Mouse (Mus musculus) intestine, postnatal 0 days (tissue): Measurements from ENCODE around the gene Cyp1b1. TPM values are rescaled to one million over a fixed set of nuclear protein-coding genes. Genes with fewer than 3 reads are reported as not detected.

Experiments
- ATAC-seq: fragments of 200-750 bp; cut with Nextera tagmentation; 2 replicates; pipeline ENCODE4 v1.8.0; 2017; ENCODE audit warnings: mild to moderate bottlenecking, moderate TSS enrichment, moderate library complexity
- H3K27ac ChIP-seq: fragments of 300-500 bp; sonication (generic); 2 replicates; pipeline ENCODE4 v1.5.1; 2014; ENCODE audit warnings: mild to moderate bottlenecking, low read depth, low read length, moderate library complexity
- H3K27me3 ChIP-seq: fragments of 300-500 bp; sonication (generic); replicated peaks from 2 replicates; pipeline ENCODE4 v1.6.1; 2014; ENCODE audit warnings: low read length, mixed read lengths; ENCODE audit not compliant: control insufficient read depth, insufficient read depth
- H3K36me3 ChIP-seq: fragments of 300-500 bp; sonication (generic); 2 replicates; pipeline ENCODE4 v1.6.1; 2014; ENCODE audit warnings: mild to moderate bottlenecking, moderate library complexity; ENCODE audit not compliant: control insufficient read depth, insufficient read depth
- H3K4me1 ChIP-seq: fragments of 300-500 bp; sonication (generic); replicated peaks from 2 replicates; pipeline ENCODE4 v1.6.1; 2014; ENCODE audit warnings: antibody characterized with exemption, low read length, mixed read lengths; ENCODE audit not compliant: control insufficient read depth, insufficient read depth
- H3K4me2 ChIP-seq: fragments of 300-500 bp; sonication (generic); replicated peaks from 2 replicates; pipeline ENCODE4 v1.6.1; 2014; ENCODE audit warnings: low read depth, mild to moderate bottlenecking, moderate library complexity
- H3K4me3 ChIP-seq: fragments of 300-500 bp; sonication (generic); 2 replicates; pipeline ENCODE4 v1.5.1; 2014; ENCODE audit warnings: low read depth, low read length
- H3K9ac ChIP-seq: fragments of 300-500 bp; sonication (generic); 2 replicates; pipeline ENCODE4 v1.6.1; 2014; ENCODE audit warnings: mild to moderate bottlenecking, low read depth, low read length
- H3K9me3 ChIP-seq: fragments of 300-500 bp; sonication (generic); 2 replicates; pipeline ENCODE4 v1.6.1; 2016; ENCODE audit warnings: mixed run types; ENCODE audit not compliant: control insufficient read depth
- CTCF ChIP-seq: sonication (generic); IDR thresholded peaks from 2 replicates; pipeline ENCODE4 v1.5.1; 2016; ENCODE audit warnings: low read depth, mild to moderate bottlenecking, control low read depth, antibody characterized with exemption, moderate library complexity
- WGBS: fragments of 180-500 bp; shearing (Covaris S2); extraction: QIAGEN DNeasy Blood & Tissue Kit; methylation state at CpG from one replicate; pipeline ENCODE4 v1.1.7; 2014; 5-methylcytosine and 5-hydroxymethylcytosine counted together
- polyA plus RNA-seq: library from polyadenylated mRNA; unstranded; fragments of >200 nt; fragmentation: Nextera tagmentation; extraction: Ambion mirVana; gene quantifications from 2 replicates; pipeline ENCODE4 v1.2.1, GENCODE M21; 2015

Gene Cyp1b1
- polyA plus RNA-seq, 1 experiment from 2014 or later: 3.7 TPM

DNA sequence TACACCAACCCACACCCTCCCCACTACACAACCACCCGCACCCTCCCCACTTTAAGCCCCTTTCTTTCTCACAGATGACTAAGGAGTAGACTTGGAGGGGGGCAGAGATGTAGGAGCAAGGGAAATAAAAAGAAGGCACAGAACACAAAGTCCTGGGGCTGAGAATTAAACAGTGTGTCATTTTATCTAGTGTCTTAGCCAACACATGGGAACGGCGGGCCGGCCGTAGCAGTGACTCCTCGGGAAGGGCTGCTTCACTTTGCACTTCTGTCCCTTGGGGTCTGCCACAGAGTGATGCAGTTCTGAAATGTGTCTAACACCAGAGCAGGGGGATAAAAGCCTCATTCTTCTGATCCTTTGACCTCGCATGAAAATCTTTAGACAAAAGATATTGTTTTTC lies 5.8 kb upstream of the Cyp1b1 start:
- Histone ChIP-seq H3K27ac (no peak overlapping the region), H3K4me3 (no peak overlapping the region), H3K27me3 (peaks cover 20% of the 10 kb centered on the region; the same call in 1 of the 2 replicates), H3K36me3 (no peaks in the 10 kb centered on the region), H3K9ac (no peak overlapping the region), H3K4me2 (no peak overlapping the region), H3K4me1 (no peaks in the 10 kb centered on the region; the same call in 1 of the 2 replicates), H3K9me3 (no peaks in the 10 kb centered on the region)
- TF ChIP-seq CTCF: no peak
- 74% methylated on average over 7 of the region's 7 CpGs for WGBS
- ATAC-seq: no peak

- peak; percentile 91 for TF ChIP-seq CTCF
- H3K4me1 ChIP-seq: no peaks in the 10 kb centered on the region; the same call in 1 of the 2 replicates
- H3K36me3 ChIP-seq: no peaks in the 10 kb centered on the region
- WGBS: under 1% methylated on average over 42 of the region's 42 CpGs
- peak; percentile 84 for ATAC-seq
- H3K9me3 ChIP-seq: no peaks in the 10 kb centered on the region
- H3K27ac ChIP-seq: no peak overlapping the region
- peak overlapping the region; percentile 83 for H3K4me2 ChIP-seq
- H3K4me3 ChIP-seq: peak overlapping the region; percentile 43
- 0 out of 2 replicates have a peak overlapping the region, but pooled peaks have one; percentile 17 for H3K9ac ChIP-seq
- H3K27me3 ChIP-seq: peaks cover 62% of the 10 kb centered on the region
Measured at GRCm38 (mm10) chr17:79715649-79716143, 835 bp upstream of the Cyp1b1 start.

DNA sequence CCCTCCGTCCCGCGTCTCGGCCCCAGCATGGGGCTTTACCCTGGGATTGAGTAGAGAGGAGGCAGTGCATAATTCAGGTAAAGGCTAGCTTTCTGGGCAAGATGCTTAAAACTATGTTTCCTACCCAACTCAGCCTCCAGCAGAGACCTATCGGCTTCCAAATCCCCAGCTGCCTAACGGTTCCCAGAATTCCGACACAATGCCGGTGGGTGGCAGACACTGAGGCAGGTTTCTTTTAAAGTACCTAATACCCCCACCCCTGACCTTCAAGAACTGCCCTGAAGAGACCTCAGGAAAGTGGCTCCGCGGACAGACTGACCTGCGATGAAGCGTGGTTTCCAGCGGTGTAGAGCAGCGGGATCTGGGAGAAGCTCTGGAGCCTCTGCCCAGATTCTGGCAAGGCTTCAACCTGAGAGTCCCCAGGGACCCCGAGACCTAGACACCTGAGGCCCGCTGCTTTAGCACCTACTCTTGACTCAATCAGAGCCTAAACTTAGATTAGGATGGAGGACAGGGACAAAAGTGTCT lies 429 bp downstream of the Cyp1b1 start:
- Histone ChIP-seq H3K4me3 (peak overlapping the region; percentile 43), H3K27ac (no peak overlapping the region), H3K27me3 (peaks cover 71% of the 10 kb centered on the region), H3K9ac (no peak overlapping the region), H3K9me3 (no peaks in the 10 kb centered on the region), H3K36me3 (no peaks in the 10 kb centered on the region), H3K4me2 (peak overlapping the region; percentile 83), H3K4me1 (no peaks in the 10 kb centered on the region; the same call in 1 of the 2 replicates)
- 3% methylated on average over 16 of the region's 16 CpGs for WGBS
- TF ChIP-seq CTCF: no peak
- no peak for ATAC-seq

DNA sequence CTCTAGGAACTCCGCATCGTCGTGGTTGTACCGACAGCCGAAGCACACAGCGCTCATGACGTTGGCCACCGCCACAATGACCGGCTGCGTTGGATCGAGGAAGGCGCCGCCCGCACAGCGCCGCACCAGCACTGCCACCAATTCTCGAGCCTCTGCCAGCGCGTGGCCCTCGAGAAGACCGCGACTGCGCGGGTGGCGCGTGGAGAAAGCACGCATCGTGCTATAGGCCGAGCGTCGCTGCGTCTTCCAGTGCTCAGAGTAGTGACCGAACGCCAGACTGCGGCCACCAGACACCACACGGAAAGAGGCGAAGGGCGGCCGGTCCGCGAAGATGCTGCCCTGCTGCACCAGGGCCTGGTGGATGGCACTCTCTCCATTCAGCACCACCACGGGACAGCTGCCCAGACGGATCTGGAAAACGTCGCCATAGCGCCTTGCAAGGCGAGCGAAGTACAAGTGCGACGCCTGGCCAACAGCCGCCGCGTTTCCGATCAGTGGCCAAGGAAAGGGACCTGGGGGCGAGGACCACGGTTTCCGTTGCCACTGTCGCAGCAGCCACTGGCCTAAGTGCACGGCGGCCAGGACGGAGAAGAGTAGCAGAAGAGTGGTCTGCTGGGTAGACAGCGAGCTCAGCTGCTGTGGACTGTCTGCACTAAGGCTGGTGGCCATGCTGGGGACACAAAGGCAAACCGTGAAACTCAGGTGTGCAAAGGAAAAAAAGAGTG lies 1.1 kb downstream of the Cyp1b1 start:
- Histone ChIP-seq H3K27me3 (peaks cover 71% of the 10 kb centered on the region), H3K4me2 (peak overlapping the region; percentile 83), H3K9ac (no peak overlapping the region), H3K9me3 (no peaks in the 10 kb centered on the region), H3K36me3 (no peaks in the 10 kb centered on the region), H3K4me3 (peak overlapping the region; percentile 43), H3K27ac (no peak overlapping the region), H3K4me1 (no peaks in the 10 kb centered on the region; the same call in 1 of the 2 replicates)
- ATAC-seq: no peak
- 1% methylated on average over 63 of the region's 63 CpGs for WGBS
- TF ChIP-seq CTCF: no peak

DNA sequence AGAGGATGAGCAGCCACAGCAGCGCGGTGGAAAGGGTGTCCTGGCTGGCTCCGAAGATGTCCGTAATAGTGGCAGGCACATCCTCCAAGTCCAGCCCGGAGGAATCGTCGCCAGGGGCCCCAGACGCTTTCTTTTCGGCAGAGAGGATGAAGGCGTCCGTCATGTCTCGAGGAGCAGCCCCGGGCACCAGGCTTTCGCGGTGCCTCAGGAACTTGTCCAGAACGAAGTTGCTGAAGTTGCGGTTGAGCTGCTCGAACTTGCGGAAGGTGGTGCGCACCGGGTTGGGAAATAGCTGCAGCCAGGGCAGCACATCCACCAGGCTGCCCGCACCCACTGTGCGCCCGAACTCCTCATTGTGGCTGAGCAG lies 1.6 kb downstream of the Cyp1b1 start:
- H3K4me1 ChIP-seq: no peaks in the 10 kb centered on the region; the same call in 1 of the 2 replicates
- peak overlapping the region; percentile 83 for H3K4me2 ChIP-seq
- H3K9ac ChIP-seq: no peak overlapping the region
- ATAC-seq: no peak
- no peak for TF ChIP-seq CTCF
- H3K4me3 ChIP-seq: peak overlapping the region; percentile 43
- WGBS: under 1% methylated on average over 24 of the region's 24 CpGs
- no peaks in the 10 kb centered on the region for H3K36me3 ChIP-seq
- no peaks in the 10 kb centered on the region for H3K9me3 ChIP-seq
- peaks cover 71% of the 10 kb centered on the region for H3K27me3 ChIP-seq
- no peak overlapping the region for H3K27ac ChIP-seq

DNA sequence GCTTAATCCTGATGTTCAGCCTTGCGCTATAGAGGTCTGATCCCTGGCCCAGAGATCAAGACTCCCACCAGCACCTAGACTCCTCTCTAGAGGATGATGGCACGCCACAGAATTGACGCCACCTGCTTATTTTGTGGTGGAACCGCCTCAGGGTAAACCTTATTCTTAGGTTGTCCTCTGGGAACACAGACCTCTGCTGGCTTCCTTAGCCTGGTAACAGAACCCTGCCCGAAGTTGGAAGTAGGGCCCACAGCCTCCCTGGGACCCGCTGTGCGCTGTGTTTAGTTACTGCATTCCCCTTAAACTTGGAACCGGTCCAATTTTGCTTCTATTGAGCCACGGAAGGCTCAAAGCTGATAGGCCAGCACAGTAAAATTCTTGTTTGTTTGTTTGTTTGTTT lies 2.3 kb downstream of the Cyp1b1 start:
- no peak for ATAC-seq
- H3K27me3 ChIP-seq: peaks cover 68% of the 10 kb centered on the region
- no peak for TF ChIP-seq CTCF

More for the DNA sequence above, 2.3 kb downstream of the Cyp1b1 start:
- H3K9ac ChIP-seq: no peak overlapping the region
- H3K4me1 ChIP-seq: no peaks in the 10 kb centered on the region; the same call in 1 of the 2 replicates
- no peak overlapping the region for H3K4me2 ChIP-seq
- no peaks in the 10 kb centered on the region for H3K36me3 ChIP-seq
- 22% methylated on average over 9 of the region's 9 CpGs for WGBS
- H3K4me3 ChIP-seq: peak overlapping the region; percentile 11; the same call in 1 of the 2 replicates
- no peaks in the 10 kb centered on the region for H3K9me3 ChIP-seq
- H3K27ac ChIP-seq: no peak overlapping the region
